Mouse (Mus musculus) embryonic facial prominence, embryonic 12.5 days (tissue): ENCODE measurements around the gene Etv4. TPM values are rescaled to one million over a fixed set of nuclear protein-coding genes. Genes with fewer than 3 reads are reported as not detected.

Source experiments
- ATAC-seq: fragments of 200-750 bp; cut with Nextera tagmentation; 2 replicates; pipeline ENCODE4 v1.8.0; 2017; ENCODE audit not compliant: insufficient number of reproducible peaks, insufficient read depth, low FRiP score, low TSS enrichment
- H3K27ac ChIP-seq: fragments of 300-500 bp; sonication (generic); 2 replicates; pipeline ENCODE4 v1.5.1; 2016; ENCODE audit warnings: mild to moderate bottlenecking
- H3K27me3 ChIP-seq: fragments of 300-500 bp; sonication (generic); 2 replicates; pipeline ENCODE4 v1.6.1; 2016; ENCODE audit warnings: mild to moderate bottlenecking, moderate library complexity
- H3K36me3 ChIP-seq: fragments of 300-500 bp; sonication (generic); 2 replicates; pipeline ENCODE4 v1.6.1; 2016; ENCODE audit warnings: mild to moderate bottlenecking
- H3K4me1 ChIP-seq: fragments of 300-500 bp; sonication (generic); 2 replicates; pipeline ENCODE4 v1.6.1; 2016
- H3K4me2 ChIP-seq: fragments of 300-500 bp; sonication (generic); replicated peaks from 2 replicates; pipeline ENCODE4 v1.6.1; 2016; ENCODE audit warnings: mild to moderate bottlenecking, moderate library complexity
- H3K4me3 ChIP-seq: fragments of 300-500 bp; sonication (generic); 2 replicates; pipeline ENCODE4 v1.5.1; 2016; ENCODE audit warnings: mild to moderate bottlenecking
- H3K9ac ChIP-seq: fragments of 300-500 bp; sonication (generic); 2 replicates; pipeline ENCODE4 v1.6.1; 2016; ENCODE audit warnings: mild to moderate bottlenecking, moderate library complexity
- H3K9me3 ChIP-seq: fragments of 300-500 bp; sonication (generic); 2 replicates; pipeline ENCODE4 v1.6.1; 2016; ENCODE audit warnings: mild to moderate bottlenecking, moderate library complexity
- WGBS: fragments of 180-500 bp; shearing (Covaris S2); methylation state at CpG from one replicate; pipeline ENCODE4 v1.1.7; 2016; 5-methylcytosine and 5-hydroxymethylcytosine counted together
- polyA plus RNA-seq: library from polyadenylated mRNA; unstranded; fragments of >200 nt; fragmentation: Nextera tagmentation; extraction: Ambion mirVana; gene quantifications from 2 replicates; pipeline ENCODE4 v1.2.1, GENCODE M21; 2016

Gene Etv4
- polyA plus RNA-seq, result 17.0 and 25.2 TPM in 2 replicates

DNA sequence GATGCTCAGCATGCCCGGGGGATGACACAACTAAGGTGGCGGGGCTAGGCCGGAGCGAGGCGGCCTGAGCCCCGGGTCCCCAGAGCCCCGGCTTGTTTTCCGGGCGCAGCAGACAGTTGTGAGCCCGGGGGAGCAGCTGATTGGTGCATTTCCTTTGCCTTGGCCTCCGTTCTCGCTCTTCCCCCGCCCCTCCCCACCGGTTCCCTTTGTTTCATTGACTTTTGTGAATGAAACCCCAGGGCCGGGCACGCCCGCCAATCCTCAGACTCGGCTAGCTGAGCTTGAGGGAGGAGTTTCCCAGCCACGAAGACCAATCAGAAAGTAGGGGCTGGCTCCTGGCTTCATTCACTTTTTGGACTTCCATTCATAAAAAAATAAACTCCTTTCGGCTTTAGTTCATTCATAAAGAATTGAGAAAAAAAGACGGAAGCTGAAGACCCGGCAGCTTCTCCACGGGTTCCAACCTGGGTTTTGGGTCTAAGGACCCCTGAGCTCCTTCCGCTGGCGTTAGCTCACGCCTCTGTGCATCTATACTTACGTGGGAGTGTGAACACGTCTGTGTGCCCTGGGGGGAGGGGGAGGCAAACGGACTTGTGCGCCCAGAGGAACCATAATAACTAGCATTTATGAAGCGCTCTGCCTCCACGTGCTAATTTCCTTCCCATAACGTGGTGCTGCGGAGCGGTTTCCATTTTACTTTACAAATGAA is at the start of gene Etv4:
Gene Etv4 (minus strand): TSS at position 229 of the 709 bp plus-strand sequence.
- ATAC-seq, result peak; percentile 85
- WGBS, result under 1% methylated on average over 35 of the region's 35 CpGs
- Histone ChIP-seq H3K4me1 (peaks cover 9% of the 10 kb centered on the region; the same call in 1 of the 2 replicates), H3K4me2 (peak within 1 kb of the TSS; percentile 94), H3K27ac (peak within 1 kb of the TSS; percentile 73), H3K9ac (peak within 1 kb of the TSS; percentile 59), H3K4me3 (peak within 1 kb of the TSS; percentile 55), H3K9me3 (no peaks in the 10 kb centered on the region), H3K36me3 (no peaks in the 10 kb centered on the region), H3K27me3 (peaks cover 66% of the 10 kb centered on the region)

DNA sequence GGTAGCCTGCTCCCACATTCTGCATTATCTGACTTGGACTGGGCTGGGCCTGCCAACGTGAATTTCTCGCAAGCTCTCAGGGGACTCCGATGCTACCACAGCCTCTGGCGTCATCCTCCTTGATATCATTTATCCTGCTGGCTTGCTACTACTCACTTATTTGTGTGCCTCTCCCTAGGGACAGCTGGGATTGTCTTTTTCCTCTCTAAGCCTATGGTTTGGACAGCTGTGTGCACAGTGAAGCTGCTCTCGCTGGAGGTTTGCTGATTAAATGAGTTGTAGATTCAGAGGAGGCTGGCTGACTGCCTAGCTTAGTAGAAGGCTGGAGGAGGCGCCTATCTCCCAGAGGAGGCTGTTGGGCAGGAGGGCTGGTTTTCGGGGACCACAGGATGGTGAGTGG is 46.8 kb upstream of the Etv4 start:
- H3K9ac ChIP-seq, result no peak overlapping the region
- peaks cover 31% of the 10 kb centered on the region for H3K4me1 ChIP-seq
- H3K36me3 ChIP-seq, result no peaks in the 10 kb centered on the region
- no peaks in the 10 kb centered on the region for H3K27me3 ChIP-seq
- H3K4me3 ChIP-seq, result no peak overlapping the region
- H3K27ac ChIP-seq, result peak overlapping the region; percentile 88
- ATAC-seq, result no peak
- no peak overlapping the region for H3K4me2 ChIP-seq
- WGBS, result 63% methylated on average over 7 of the region's 7 CpGs
- no peaks in the 10 kb centered on the region for H3K9me3 ChIP-seq

DNA sequence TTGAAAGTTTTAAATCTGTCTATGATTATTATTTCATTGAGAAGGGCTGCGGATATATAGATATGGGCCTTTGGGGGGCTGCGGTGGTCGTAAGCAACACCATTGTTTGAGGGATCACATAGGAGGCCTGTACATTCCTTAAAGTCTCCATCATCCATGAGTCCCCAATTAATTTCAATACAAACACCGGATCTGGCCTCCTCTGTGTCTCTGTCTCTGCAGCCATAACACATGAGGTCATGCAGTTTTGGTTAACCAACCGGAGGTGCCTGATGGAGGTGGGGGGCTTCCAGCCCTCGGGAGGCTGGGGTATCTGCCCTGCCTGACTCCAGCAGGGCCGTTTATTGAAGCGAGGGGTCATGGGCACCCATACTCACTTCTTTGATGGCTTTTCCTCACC is 45.4 kb upstream of the Etv4 start:
- no peaks in the 10 kb centered on the region for H3K36me3 ChIP-seq
- 45% methylated on average over 8 of the region's 8 CpGs for WGBS
- H3K4me3 ChIP-seq, result no peak overlapping the region
- H3K27me3 ChIP-seq, result no peaks in the 10 kb centered on the region
- peaks cover 31% of the 10 kb centered on the region for H3K4me1 ChIP-seq
- ATAC-seq, result no peak
- H3K4me2 ChIP-seq, result no peak overlapping the region
- H3K27ac ChIP-seq, result peak overlapping the region; percentile 88
- no peaks in the 10 kb centered on the region for H3K9me3 ChIP-seq
- H3K9ac ChIP-seq, result no peak overlapping the region

DNA sequence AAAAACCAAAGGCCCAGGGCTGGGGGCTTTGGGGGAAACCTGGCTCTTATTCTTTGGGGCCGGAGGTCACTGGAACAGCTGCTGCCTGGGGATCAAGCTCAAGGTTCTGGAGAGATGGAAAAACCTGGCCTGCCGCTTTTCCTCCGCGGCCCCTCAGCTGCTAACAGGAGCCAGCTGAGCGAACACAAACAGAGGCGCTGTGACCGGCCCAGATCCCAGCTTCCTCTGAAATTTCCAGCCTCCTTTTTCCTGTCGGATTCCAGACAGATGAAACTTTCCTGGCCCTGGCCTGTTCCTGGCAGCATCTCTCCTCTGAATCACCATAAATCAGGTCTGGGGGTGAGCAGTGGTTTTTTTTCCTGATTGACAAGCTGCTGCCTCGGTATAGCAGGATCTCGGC is 44.9 kb upstream of the Etv4 start:
- Histone ChIP-seq H3K4me3 (no peak overlapping the region), H3K9me3 (no peaks in the 10 kb centered on the region), H3K4me2 (peak overlapping the region; percentile 21), H3K27ac (peak overlapping the region; percentile 88), H3K27me3 (no peaks in the 10 kb centered on the region), H3K4me1 (peaks cover 31% of the 10 kb centered on the region), H3K36me3 (no peaks in the 10 kb centered on the region), H3K9ac (0 out of 2 replicates have a peak overlapping the region, but pooled peaks have one; percentile 8)
- 11% methylated on average over 10 of the region's 10 CpGs for WGBS
- ATAC-seq, result 0 out of 2 replicates have a peak, but pooled peaks have one; percentile 67

DNA sequence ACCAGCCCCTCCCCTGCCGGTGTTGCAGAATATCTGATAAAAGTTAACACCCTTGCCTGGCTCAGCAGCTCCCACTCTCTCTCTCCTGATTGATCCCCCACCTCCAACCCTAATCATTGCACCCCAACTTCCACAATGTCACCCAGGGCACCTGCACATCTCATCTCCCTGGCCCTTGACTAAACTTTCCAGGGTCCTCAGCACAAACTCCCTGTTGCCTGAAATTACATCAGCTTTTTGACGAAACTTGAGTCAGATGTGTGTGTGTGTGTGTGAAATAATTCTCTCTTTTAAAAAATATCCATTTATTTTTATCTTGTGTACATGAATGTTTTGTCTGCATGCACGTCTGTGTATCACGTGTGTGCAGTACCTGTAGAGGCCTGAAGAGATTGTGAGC is 43.5 kb upstream of the Etv4 start:
- WGBS, result 90% methylated on average over 4 of the region's 4 CpGs
- Histone ChIP-seq H3K4me3 (no peak overlapping the region), H3K27me3 (no peaks in the 10 kb centered on the region), H3K27ac (no peak overlapping the region), H3K9me3 (no peaks in the 10 kb centered on the region), H3K4me1 (peaks cover 27% of the 10 kb centered on the region), H3K36me3 (no peaks in the 10 kb centered on the region), H3K4me2 (no peak overlapping the region), H3K9ac (no peak overlapping the region)
- ATAC-seq, result no peak

DNA sequence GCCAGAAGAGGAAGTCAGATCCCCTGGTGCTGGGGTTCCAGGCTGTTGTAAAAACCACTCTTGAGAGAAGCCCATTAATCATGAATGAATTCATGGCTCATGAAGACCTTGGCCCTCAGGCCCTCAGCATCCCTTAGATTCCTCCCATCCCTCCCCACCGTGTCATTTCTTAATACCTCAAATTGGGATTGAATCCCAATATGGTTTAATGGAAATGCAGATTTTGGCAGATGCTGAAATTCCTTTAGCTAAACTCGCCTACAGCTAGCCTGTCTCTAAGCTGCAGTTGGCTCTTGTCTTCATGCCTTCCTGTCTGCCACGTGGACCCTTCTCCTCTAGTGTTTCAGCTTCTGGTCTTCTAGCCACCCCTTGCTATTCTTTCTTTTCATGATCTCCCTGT is 38.0 kb upstream of the Etv4 start:
- H3K27me3 ChIP-seq, result no peaks in the 10 kb centered on the region
- ATAC-seq, result no peak
- WGBS, result 63% methylated on average over 3 of the region's 3 CpGs

DNA sequence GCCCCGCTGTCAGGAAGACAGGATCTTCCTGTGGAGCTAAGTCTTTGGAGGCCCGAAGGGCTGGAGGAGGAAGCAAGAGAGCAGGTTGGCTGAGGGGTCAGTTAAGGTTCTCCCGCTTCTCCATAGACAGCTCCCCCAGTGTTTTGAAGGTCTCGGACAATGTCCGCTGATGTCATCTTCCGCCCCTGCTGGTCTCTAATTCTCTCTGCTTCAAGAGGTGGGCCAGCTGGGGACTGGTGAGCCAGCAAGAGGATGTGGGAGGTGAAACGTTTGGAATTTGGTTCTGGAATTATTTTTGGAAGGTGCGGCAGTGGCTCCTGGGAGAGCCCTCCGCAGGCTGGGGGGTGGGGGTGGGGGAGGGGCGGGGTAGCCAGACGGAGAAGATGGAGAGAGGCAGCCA is 35.7 kb upstream of the Etv4 start:
- Histone ChIP-seq H3K4me1 (peaks cover 9% of the 10 kb centered on the region), H3K9me3 (0 out of 2 replicates have a peak, but pooled peaks cover 5% of the 10 kb centered on the region), H3K4me2 (no peak overlapping the region), H3K36me3 (no peaks in the 10 kb centered on the region), H3K27ac (0 out of 2 replicates have a peak overlapping the region, but pooled peaks have one; percentile 1), H3K9ac (no peak overlapping the region), H3K4me3 (no peak overlapping the region), H3K27me3 (no peaks in the 10 kb centered on the region)
- 41% methylated on average over 11 of the region's 11 CpGs for WGBS
- ATAC-seq, result no peak

More for the DNA sequence above, 38.0 kb upstream of the Etv4 start:
- peaks cover 9% of the 10 kb centered on the region for H3K4me1 ChIP-seq
- H3K9me3 ChIP-seq, result 0 out of 2 replicates have a peak, but pooled peaks cover 5% of the 10 kb centered on the region
- no peak overlapping the region for H3K9ac ChIP-seq
- no peak overlapping the region for H3K4me2 ChIP-seq
- H3K4me3 ChIP-seq, result no peak overlapping the region
- no peak overlapping the region for H3K27ac ChIP-seq
- no peaks in the 10 kb centered on the region for H3K36me3 ChIP-seq

DNA sequence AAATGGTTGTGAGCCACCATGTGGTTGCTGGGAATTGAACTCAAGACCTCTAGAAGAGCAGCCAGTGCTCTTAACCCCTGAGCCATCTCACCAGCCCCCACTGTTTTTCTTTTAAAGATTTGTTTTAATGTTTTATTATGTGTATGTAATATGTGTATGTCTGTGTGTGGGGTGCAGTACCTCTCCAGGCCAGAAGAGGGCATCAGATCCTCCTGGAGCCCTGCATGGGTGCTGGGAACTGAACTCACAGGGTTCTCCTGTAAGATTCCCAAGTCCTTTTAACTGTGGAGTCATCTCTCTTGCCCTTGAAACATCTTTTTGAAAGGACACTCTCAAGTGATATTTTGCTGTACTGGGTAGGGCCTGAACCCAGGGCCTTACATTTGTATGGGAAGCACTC is 34.7 kb upstream of the Etv4 start:
- H3K27ac ChIP-seq, result no peak overlapping the region
- no peak overlapping the region for H3K4me3 ChIP-seq
- H3K4me1 ChIP-seq, result peaks cover 18% of the 10 kb centered on the region
- H3K9ac ChIP-seq, result no peak overlapping the region
- H3K36me3 ChIP-seq, result no peaks in the 10 kb centered on the region
- H3K4me2 ChIP-seq, result no peak overlapping the region
- ATAC-seq, result no peak
- H3K27me3 ChIP-seq, result no peaks in the 10 kb centered on the region
- 0 out of 2 replicates have a peak, but pooled peaks cover 5% of the 10 kb centered on the region for H3K9me3 ChIP-seq

DNA sequence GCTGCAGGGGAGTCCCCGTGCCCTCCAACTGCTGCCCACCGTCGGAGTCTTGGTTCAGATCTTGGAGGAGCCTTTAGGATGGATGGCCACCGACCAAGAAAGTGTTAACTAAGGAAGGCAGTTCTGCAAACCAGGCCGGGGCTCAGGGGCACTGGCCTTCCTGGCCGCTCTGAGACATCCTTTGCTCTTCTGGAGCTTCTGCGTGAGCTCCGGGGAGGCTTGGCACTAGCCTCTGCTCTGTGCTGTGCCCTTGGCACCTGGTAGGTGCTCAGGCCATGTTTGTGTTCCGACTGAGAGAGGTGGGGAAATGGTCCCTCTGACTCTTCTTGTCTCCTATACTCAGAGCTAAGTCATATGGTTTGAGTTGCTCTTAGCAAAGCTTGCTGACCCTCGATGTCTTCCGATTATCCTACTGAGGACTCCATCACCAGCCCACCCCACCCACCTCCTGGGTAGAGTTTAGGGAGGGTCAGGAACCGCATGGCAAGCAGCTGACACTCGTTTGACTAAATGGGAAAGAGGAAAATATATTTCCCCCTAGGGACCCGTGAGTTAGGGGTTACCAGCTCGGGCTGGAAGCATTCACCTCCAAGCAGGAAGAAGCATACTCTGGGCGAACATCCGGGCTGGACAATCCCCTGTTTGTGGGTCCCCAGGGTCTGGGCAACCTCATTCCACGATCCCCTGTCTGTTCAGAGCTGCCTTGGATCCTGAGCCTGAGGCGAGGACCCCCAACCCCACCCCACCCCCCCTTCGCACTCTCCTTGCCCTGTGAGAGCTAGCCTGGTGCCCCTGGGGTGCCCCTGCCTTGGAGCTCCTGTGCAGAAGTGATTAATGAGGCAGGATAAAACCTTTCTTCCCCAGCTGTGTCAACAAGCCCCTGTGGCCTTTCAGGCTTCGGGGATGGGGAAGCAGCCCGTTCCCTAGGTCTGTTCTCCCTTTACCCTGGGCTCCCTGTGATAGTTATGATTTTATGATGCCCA is 30.2 kb upstream of the Etv4 start:
- peak overlapping the region; percentile 45 for H3K4me2 ChIP-seq
- H3K27me3 ChIP-seq, result peaks cover 4% of the 10 kb centered on the region; the same call in 1 of the 2 replicates
- H3K9me3 ChIP-seq, result 0 out of 2 replicates have a peak, but pooled peaks cover 5% of the 10 kb centered on the region
- 7% methylated on average over 22 of the region's 22 CpGs for WGBS
- no peaks in the 10 kb centered on the region for H3K36me3 ChIP-seq
- 0 out of 2 replicates have a peak overlapping the region, but pooled peaks have one; percentile 8 for H3K9ac ChIP-seq
- H3K27ac ChIP-seq, result peak overlapping the region; percentile 24; the same call in 1 of the 2 replicates
- H3K4me3 ChIP-seq, result peak overlapping the region; percentile 22
- no peak for ATAC-seq
- peaks cover 17% of the 10 kb centered on the region for H3K4me1 ChIP-seq

DNA sequence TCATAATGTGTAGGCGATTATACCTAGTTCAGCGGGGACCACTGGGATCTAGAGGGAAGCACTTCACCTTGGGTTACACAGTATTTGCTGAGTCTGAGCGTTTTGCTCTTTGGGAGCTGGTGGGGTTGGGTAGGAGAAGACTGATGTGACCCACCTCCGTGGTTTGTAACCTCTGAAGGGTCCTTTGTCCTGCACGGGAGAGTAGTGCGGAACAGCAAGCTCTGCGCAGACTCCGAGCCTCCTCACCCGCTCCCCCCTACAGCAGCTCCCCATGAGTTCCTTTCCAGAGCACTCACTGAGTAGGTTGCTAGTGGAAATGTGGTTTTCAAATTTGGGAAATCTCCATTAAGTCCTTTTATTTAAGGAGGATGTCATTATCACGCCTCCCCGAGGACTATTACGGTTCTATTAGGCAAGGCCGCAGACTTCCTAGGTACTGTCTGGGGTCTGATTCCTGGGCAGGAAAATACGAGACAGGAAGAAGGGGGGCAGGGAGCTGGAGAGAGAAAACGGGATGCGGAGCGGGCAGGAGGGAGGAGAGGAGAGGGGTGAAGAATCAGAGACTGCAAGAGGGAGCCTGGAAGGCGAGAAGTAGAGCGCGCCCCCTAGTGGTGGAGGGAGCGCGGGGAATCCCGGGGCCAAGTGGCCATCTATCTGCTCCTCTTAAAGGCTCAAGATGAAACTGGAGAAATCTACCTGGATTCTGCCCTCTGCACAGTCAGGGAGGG is 29.4 kb upstream of the Etv4 start:
- H3K27ac ChIP-seq, result peak overlapping the region; percentile 46; the same call in 1 of the 2 replicates
- H3K27me3 ChIP-seq, result peaks cover 7% of the 10 kb centered on the region; the same call in 1 of the 2 replicates
- H3K4me1 ChIP-seq, result peaks cover 17% of the 10 kb centered on the region
- H3K36me3 ChIP-seq, result no peaks in the 10 kb centered on the region
- peak overlapping the region; percentile 22 for H3K4me3 ChIP-seq
- peak; percentile 48 for ATAC-seq
- no peaks in the 10 kb centered on the region for H3K9me3 ChIP-seq
- no peak overlapping the region for H3K9ac ChIP-seq
- WGBS, result 6% methylated on average over 23 of the region's 23 CpGs
- peak overlapping the region; percentile 45 for H3K4me2 ChIP-seq

DNA sequence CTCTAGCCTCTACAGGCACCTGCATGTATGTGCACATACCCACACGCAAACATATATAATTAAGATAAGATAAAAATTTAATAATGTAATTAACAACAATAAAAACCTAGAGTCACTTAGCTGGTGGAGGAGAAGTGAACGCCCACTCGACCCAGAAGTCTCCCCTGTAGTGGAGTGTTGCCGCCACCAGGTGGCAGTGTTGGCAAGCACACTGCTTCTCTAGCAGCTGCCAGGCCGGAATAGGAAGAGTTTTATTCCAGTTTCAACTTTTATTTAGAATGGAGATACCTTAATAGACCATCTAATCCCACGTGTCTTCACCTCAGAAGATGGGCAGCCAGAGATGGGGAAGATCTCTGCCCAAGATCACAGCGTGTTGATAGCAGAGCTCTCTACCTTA is 28.1 kb upstream of the Etv4 start:
- WGBS, result 1% methylated on average over 7 of the region's 7 CpGs
- H3K4me2 ChIP-seq, result no peak overlapping the region
- ATAC-seq, result no peak
- no peaks in the 10 kb centered on the region for H3K9me3 ChIP-seq
- no peak overlapping the region for H3K4me3 ChIP-seq
- H3K27ac ChIP-seq, result no peak overlapping the region
- no peak overlapping the region for H3K9ac ChIP-seq
- H3K36me3 ChIP-seq, result no peaks in the 10 kb centered on the region
- peaks cover 9% of the 10 kb centered on the region; the same call in 1 of the 2 replicates for H3K27me3 ChIP-seq
- H3K4me1 ChIP-seq, result peaks cover 17% of the 10 kb centered on the region
